Mouse (Mus musculus) gastrocnemius, adult 18-20 months (tissue): ENCODE measurements around the gene Phf5a. TPM values are rescaled to one million over a fixed set of nuclear protein-coding genes. Genes with fewer than 3 reads are reported as not detected.

Experiments
- DNase-seq: peaks from one replicate; pipeline ENCODE4 v3.0.0; 2021; ENCODE audit warnings: low spot score
- total RNA-seq, 2 experiments: library from RNA; stranded (reverse); gene quantifications; 2 replicates each; pipeline ENCODE4 v1.2.3; 2021

Phf5a gene
- total RNA-seq, 2 experiments from 2014 or later: 35.5 to 35.7 TPM

DNA sequence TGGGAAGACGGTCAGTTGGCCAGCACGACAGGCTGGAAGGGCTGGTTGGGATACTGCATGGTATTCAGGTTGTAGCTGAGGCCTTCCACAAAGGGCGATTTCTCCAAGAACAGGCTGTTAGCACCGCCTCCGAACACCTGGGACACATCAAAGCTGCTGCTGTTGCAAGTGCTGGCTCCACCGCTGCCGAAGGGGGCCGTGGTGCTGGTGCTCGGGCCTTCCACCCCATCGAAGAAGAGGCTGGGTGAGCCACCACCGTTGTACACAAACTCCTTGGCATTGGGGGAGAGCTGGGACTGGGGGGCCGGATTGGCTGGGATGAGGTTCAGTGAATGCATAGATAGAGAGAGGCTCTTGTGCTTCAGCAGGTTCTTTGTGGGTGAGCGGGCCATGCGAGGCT is 21.0 kb downstream of the Phf5a start:
- no peak for DNase-seq

DNA sequence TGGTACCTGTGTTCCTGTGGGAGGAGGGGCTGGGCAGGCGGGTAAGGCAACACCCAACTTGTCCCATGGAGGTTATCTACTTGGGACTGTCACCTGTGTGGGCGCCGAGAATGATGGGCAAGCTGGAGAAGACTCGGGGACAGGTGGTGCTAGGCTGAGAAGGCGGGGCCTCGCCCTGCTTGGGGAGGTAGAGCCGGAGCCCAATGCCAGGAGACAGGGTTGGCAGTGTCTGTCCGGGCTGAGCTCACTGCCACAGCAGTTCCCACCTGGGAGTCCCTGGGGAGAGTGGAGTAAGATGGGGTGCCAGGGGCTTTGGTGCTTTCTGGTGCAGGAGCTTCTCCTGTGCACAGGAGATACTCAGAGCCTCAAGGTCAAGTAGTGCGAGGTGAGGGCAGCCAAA is 22.6 kb downstream of the Phf5a start:
- DNase-seq: peak; percentile 66

DNA sequence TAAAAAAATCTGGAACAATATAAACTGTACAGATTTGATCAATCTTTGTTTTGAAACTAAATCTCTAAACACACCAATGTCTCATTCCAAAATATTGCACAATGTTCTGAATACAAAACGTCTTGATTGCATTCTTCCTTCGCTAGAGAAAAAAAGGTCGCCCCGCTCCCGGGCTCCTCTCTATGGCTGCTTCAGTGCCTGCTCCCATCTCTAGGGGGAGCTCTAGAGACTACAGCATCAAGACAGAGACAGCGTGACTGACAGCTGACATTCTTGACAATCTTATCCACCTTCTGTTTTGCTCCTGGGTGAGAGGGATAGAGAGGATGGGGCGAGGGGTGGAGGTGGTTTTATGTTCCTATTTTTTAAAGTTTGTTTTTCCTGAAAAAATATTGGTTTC is 23.4 kb downstream of the Phf5a start:
- peak; percentile 78 for DNase-seq

DNA sequence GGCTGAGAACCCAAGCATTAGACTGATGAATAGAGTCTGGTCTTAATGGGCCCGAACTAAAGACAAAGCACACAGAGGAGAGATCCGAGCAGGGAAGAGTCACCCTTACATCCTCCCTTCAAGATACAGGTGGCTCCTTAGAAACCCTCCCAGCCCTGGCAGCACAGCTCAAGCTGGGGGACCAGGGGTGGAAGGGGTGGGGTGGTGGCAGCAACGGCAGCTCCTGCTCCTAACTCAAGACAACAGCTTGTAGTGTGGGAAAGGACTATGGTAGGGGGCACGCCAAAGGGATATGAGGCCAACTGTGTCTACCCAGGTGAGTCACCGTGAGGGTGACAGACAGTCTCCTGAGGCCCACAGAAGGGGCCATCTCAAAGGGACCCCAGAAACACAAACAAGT is 23.9 kb downstream of the Phf5a start:
- DNase-seq: no peak

DNA sequence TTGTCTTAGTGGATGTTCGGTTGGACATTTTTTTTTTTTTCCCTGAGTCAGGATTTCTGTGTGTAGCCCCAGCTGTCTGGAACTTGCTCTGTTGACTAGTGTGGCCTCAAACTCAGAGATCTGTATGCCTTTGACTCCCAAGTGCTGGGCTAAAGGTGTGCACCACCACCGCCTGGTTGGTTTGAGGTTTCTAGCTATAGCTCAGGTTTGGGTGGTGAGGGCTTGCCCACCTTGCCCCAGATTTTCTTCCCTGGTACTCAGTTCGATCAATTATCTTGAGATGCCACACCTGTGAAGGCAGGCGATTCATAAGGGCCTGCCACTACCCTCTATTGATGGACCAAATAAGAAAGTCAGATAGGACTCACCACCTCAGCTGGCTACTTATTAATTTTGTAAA is 24.6 kb downstream of the Phf5a start:
- DNase-seq: no peak

DNA sequence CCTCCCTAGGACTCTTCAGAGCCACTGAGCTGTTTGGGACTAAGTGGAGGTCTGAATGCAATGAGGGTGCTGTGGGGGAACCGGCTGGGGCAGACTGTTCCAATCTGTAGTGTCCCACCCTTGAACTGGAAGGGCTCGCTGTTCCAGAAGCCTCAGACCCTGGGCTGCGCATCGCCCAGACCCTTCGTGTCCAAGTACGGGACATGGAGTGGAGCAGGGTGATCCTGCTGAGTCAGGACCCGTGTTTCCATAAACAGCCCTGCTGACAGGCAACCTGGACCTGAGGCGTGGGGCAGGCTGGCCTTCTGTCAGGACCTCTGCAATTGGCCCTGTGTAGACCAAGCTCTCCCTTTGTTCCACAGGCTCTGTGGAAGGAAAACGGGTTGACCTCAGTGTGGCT is 25.0 kb downstream of the Phf5a start:
- DNase-seq: peak; percentile 74

DNA sequence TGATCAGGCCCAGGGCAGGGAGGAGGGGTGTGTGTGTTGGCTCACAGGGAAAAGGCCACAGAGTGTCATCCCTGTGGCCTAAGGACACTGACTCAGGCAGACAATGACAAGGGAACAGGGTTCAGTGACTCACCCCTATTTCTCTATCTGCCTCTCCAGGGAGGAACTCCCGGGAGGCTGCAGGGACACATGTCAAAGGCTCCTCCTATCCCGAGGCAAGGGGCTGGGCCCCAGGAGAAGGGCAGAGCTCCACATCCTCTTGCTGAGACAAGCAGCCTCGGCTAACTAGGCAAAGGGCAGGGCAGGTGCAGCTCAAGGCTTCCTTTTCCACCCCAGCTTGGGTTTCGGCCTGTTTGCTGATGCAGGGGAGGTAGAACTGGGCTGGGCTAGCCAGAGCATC is 26.0 kb downstream of the Phf5a start:
- peak; percentile 89 for DNase-seq

DNA sequence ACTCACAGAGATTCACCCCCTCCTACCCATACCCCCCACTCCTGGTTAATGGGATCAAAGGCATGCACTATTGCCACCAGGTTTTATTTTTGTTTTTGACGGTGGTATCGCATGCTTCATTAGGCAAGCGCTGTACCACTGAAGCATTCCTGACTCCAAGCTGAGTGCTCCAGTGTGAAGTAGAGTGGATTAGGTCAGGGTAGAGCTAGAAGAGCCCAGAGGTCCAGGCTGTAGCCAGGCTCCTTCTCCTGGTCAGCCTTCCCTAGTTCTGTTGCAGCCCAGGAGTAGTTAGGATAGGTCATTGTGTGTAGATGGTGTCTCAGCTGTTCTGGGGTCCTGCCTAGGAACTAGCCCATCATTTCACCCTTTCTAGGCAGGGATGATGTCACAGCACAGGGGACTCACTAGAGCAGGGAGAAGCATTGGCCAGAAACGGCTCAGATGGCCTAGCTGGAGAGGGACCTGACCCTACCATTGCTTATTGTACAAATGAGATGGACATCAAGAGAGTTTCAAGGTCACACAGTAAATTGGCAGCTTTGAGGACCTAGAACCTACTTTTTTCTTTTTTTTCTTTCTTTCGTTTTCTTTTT is 26.6 kb downstream of the Phf5a start:
- DNase-seq: no peak

DNA sequence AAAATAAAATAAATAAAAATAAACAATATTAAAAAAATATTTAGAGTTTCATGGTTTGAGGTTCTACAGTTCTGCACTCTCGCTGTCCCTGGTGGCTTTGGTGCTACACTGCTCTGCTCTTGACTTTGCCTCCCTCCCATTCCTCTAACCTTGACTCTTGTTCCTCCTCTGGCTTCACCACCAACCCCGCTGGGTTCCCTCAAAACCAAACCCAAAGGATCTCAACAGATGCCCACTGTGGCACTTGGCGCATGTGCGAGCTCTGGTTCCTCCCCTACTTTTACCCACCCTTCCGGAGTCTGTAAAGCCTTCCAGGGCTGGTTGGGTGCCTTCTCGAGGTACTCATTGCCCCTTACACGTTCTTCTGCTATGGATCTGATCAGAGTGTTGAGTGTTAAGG is 29.4 kb downstream of the Phf5a start:
- DNase-seq: no peak

DNA sequence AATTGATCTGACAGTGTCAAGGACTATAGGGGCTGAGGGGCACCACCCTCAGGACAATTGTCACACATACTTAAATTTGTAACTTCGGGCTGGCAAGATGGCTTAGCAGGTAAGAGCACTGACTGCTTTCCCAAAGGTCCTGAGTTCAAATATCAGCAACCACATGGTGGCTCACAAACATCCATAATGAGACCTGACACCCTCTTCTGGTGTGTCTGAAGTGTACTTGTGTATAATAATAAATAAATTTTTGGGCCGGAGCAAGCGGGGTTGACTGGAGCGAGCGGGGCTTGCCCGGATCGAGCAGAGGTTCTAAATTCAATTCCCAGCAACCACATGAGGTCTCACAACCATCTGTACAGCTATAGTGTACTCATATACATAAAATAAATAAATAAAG is 31.4 kb downstream of the Phf5a start:
- no peak for DNase-seq

DNA sequence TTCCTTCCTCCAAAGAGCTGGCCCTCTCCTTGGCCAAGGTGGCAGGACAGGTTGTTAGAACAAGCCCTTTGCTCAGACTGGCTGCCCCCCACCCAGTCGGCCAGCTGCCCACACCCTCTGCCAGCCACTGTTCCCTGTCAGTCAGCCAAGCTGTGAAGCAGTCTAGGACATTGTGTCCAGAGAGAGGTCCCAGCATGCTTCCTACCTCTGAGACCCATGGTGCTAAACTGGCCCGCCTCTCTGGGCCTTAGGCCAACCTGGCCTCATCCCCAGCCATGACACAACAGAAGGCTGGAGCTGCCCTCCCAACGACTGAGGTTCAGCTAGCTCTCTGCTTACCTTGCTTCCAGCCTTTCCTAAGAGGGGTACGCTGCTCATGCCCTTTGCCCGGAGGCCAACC is 32.1 kb downstream of the Phf5a start:
- DNase-seq: peak; percentile 98

DNA sequence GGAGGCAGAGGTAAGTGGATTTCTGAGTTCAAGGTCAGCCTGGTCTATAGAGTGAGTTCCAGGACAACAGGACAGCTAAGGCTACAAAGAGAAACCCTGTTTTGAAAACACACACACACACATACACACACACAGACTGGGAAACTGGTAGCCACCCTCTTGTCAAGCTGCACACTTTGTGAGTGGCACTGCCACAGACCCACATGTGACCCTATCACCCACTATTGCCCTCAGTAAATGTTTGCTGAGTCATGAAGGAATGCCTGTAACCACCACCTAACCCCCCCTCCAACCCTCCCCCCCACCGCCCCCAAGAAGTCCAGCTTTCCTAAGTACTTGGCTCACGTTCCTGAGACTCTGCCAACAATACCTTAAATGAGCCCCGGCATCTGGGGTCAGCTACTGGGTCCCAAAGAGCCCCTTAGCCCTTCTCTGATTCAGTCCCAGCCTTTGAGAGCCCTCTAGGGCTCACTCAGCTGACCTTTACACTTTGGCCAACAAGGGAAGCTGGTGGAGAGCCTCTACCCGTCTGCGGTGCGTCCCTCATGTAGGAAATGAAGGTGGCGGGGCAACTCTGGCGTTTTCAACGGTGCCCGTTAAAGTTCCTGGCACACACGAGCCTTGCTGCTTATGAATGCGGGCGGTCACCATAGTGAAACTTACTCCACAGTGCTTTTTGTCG is 33.0 kb downstream of the Phf5a start:
- DNase-seq: peak; percentile 61

DNA sequence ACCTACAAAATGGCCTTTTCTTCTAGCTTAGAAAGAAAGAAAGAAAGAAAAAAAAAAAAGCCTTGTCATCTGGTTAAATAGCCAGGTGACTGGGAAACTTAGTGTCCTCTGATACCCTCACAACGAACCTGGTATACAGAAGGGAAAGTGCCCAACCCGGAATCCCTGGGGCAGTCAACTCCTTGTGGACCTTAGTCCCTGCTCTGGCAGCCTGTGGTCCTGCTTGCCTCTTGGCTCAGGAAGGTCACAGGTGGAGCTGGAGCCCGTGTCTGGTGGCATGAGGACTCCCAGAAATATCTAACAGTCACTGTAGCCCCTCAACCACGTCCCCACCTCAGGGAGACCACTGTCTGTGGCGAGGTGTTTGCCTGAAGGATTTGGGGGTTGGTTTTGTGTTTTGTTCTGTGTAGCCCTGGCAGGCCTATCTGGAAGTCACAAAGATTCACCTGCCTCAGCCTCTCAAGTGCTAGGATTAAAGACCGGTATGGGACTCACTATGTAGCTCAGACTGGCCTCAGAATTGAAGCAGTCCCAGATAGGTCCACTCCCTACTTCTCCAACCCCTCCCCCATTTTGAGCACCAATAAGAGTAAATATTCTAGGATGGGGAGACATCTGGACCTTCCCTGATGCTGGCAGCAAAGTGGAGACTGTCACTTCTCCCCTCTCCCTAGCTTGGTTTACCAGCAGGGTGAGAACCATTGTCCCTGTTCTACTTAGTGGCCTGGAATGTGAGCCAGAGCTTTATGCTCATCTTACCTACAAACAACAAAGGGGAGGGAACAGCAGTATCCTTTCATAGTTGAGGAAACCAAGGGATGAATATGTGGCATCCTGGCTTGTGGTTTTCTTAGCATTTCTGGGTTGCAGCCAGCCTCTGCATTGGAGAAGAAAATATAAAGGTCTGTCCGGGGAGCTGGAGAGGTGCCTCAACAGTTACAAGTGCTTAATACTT is 34.5 kb downstream of the Phf5a start:
- no peak for DNase-seq

DNA sequence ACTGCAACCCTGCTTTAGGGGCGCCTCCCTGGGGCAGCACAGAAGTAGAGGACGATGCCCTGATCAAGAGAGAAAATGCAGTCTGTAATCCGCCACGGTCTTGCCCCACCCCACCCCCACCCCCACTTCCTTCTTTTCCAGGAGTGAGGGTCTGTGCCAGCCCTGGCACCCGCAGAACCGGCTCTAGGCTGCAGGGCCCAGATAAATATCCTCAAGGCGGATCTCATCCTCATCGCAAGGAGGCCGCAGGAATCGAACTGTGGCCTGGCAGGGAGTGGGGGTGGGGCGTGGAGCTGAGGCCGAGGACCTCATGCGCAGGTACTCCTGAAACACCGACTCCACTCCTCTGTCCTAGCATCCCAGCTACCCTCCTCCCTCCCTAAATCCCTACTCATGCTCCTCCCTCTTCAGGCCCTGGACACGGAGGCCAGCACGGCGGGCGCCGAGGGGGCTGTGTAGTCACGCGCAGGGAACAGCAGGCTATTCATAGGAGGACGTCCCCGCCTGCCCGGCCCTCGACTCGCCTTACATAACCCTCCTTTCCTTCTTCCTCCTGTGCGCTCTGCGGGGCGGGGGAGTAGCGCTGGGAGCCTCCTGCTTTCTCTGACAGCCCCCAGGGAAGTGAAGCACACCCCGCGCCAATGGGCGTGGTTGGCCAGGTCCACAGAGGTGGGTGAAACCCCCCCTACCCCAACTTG is 35.4 kb downstream of the Phf5a start:
- DNase-seq: peak; percentile 96

DNA sequence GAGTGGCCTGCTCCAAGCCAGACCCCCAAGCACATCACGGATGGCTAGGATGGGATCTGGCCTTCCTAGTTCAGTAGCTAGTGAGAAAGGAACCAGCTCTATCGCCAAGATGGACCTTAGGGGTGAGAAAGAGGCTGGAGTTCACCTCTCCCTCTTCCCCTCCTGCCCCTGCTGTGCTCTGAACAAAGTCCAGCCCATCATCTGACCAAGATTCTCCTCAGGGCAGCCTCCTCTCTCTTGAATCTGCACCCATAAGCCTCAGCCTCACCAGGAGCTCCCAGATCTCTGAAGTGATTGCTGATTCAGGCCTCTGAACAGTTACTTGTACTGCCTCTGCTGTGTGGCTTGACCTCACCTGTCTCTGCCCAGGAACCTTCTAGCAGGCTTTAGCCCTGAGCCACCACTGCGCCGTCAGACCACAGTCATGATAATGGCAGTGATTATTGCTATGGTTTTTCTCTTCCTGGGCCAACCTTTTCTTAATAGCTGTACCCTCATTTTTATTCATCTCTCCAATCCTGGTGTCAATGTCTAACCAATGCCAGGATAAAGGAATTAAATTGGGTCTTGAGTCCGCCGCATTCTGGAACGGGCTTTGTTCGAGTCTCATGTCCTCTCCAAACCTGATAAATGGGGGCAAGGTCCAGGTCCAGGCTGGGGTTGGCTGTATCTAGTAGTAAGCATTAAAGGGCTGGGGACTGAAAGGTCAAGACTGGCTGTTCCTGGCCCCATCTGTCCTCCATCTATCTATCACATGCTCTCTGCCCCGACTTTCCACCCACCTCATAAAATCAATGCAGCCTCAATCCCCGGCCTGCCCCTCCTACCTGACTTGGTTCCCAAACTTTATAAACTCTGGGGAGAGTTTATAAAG is 36.5 kb downstream of the Phf5a start:
- peak; percentile 65 for DNase-seq

DNA sequence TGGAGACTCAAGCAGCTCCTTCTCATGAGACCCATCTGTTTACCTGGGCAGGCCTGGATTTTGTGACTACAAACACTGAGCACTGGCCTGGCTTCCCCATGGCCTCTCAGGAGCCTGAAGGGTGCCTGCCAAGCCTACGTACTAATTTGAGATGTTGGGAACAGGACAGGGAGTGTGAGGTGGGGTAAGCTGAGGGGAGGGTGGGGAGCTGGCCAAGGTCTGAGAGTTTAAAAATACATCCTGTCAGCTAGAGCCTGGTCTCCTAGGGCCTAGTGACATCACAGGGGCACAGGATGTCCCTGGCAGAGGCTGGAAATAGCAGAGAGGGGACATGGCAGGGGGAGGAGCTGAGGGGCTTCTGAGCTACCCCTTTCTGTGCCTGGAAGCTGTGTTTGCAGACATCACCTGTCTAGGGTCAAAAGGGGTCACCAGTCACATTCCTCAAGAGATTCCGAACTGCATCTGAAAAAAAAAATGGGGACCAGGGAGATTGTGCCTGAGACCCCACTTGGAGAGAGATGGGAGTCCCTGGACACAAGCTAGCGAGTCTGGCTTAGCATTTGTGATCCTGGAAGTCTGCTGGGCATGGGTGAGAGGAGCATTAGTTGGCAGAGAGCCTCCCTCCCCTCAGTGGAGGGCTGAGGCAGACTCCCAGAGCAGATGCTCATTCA is 37.4 kb downstream of the Phf5a start:
- DNase-seq: peak; percentile 89

DNA sequence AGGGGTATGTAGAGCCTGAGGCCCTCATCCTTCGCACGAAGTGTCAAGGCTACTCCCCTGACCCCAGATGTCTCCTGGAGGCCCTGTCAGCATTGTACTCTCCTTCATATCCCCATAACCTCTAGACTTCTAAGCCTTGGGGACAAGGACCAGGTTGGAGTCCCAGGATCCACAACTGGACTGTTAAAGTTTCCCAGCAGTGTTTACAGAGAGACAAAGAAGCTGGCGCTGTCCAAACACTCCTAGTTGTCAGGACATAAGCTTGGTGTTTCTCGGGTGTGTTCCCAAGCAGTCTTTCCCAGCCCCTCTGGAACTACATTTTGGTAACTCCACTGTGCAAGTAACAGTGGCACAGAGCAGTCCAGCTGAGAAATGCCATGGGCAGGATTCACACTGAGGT is 38.2 kb downstream of the Phf5a start:
- no peak for DNase-seq

DNA sequence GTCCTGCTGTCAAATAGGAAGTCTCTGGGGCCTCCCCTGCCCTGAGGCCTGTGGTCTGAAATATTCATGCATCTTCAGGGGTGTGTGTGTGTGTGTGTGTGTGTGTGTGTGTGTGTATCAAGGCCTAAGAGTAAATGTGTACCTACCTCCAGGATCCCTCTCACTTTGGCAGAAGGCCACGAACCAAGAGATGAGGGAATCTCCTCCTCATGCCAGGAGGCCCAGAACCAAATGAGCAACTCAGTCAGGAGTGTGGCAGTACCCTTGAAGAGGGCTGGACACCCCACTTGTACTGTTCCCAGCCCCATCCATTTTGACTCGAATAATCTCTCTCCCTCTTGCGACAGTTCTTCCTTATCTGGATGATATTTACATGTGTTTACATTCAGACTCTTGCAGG is 39.5 kb downstream of the Phf5a start:
- DNase-seq: no peak

DNA sequence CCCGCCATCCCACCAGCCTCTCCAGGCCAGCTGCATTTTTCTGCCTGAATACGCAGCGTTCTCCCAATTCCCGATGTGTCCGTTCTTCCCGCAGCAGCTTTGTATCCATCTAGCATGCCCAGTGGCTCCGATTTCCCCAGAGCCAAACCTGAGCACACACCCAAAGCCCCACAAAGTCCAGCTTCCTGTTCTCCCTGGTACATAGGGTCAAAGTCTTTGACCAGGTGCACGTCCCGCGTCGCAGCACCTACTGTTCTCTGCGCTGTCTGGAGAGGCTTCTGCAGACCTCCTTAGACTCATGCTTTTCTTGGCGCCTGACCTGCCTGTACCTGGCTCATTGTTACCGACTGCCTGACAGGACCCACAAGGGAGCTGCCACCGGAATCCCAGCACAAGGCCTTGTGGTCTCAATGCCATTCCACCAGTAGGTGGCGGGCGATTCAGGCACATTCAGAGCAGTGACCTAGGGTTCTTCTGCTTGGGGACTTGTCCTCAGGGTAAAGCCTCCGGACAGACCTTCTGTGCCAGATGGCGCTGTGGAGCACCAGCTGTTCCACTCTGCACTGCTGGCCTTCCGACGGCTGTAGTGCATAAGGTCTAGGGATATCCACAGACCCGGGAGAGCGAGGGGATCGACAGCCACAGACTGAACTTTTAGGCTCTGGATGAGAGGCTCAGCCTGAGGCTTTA is 40.4 kb downstream of the Phf5a start:
- DNase-seq: peak; percentile 95

DNA sequence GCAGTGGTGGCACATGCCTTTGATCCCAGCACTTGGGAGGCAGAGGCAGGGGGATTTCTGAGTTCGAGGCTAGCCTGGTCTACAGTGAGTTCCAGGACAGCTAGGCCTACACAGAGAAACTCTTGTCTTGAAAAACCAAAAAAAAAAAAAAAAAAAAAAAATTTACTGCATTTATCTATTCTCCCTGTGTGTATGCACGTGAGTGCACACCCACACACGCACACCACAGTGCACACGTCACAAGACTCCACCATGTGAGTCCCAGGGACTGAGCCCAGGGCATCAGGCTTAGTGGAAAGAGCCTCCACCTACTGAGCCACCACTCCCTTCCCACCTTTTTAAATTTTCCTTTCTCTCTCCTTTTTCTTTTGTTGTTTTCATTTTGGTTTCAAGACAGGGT is 41.2 kb downstream of the Phf5a start:
- no peak for DNase-seq
